Mouse (Mus musculus) cerebellum, adult 18-20 months (tissue): Measurements from ENCODE around the gene Ikzf1.

Experiments used
- DNase-seq, 2 experiments: peaks; one replicate each; pipeline ENCODE4 v3.0.0; 2021

Gene Ikzf1

DNA sequence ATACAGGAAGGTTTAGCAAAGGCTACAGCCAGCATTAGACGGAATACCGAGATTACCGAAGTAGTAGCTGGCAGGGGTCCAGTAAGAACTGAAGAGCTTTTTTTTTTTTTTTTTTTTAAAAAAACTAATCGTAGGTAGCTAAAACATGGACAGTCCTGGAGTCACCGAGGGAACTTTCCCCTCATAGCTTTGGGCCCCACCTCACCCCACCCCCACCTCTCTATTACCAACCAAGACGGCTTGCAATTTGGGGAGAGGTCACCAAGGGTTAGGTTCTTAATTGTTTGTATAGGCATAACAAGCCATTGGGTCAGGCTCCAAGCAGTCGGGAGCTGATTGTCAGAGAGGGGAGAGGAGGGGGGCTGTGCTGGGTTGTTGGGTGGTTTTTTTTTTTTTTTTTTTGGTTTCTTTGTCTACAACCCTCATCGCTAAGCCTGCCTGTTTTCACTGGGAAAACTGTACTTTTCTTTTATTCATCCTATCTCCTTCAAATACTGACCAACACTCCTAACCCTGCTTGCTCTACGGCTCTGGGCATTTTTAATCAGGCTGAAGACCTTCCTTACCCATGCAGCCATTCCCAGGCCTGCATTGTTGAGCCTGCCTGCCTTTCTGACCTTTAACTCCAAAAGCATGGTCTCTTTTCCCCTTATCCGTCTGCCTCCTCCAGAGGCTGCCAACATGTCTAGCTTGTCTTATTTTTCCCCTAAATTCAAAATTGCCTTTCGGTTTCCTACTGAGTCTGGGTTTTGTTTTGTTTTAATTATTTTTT lies 124.8 kb downstream of the Ikzf1 start:
- DNase-seq, result peak in 1 of 2 experiments; percentile 11

DNA sequence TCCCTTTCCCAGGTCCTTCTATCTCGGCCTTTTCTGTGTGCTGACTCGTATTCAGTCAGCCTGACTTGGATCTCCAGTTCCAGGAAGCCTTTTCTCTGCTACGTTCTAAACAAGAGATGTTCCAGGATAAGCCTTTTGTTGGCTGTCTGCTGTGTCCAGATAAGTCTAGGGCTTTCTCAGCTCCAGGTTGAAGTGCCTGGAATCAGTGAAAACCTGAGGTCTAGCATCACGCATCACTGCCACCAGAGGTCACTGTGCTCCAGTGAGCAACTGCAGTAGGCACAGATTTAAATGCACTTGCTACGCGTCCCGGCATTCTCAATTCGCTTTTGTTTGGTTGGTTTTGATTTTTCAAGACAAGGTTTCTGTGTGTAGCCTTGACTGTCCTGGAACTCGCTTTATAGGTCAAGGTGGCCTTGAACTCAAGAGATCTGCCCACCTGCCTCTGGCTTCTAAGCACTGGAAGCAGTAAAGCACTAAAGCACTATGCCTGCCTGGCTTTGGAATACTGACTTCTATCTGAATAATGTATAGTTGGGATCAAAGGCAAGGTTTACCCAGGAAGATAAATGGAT lies 127.2 kb downstream of the Ikzf1 start:
- DNase-seq, result peak; percentile 67 to 73

DNA sequence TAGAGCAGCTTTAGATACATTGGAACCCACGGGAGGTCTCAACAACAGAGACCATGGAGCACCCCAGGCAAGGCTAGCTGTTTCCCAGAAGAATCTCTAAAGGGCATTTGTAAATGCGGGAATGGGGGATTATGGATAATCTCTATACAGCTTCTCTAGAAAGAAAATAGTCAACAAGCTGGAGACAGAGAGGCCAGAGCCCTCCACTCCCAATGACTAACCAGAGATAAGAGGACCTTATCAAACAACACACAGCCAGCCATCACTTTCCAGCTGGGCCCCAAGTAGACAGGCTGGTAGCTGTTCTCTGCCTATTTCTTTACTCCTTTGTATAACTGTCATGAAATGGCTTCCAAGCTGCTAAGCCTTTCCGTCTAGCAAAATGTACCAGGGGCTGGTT lies 130.9 kb downstream of the Ikzf1 start:
- no peak for DNase-seq

DNA sequence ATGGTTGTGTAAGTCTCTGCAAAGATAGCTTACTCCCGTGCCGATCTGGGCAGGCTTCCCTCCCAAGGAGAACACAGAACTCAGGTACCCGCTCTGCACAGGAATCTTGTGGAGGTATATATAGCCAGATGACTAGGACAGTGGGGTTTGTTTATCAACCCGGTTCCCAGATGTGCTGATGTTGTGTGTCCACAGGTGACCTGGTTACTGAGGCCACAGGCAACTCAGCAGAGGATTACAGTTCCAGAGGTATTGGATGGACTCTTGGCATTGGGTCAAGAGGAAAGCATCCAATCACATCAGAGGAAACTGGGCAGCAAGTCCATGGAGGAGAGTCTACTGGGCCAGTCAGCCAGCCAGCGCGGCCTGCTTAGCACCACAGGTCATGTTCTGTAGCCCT lies 134.0 kb downstream of the Ikzf1 start:
- DNase-seq, result no peak

DNA sequence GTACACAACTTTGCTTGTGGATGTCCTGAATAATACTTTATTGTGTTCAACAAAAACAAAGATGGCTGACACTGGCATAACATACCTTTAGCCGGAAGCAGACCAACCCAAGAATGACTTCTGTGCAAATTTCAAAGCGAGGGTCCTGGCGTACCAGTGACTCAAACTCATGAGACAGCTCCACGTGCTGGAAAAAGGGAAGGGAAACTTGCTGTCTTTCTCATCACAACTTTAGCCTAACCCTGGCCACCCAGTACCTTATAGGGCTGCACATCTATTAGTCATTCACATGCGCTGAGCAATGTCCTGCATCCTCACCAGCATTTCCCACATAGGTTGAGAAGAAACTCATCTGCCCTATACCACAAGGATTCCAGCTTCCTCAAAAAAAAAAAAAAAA lies 134.4 kb downstream of the Ikzf1 start:
- no peak for DNase-seq

DNA sequence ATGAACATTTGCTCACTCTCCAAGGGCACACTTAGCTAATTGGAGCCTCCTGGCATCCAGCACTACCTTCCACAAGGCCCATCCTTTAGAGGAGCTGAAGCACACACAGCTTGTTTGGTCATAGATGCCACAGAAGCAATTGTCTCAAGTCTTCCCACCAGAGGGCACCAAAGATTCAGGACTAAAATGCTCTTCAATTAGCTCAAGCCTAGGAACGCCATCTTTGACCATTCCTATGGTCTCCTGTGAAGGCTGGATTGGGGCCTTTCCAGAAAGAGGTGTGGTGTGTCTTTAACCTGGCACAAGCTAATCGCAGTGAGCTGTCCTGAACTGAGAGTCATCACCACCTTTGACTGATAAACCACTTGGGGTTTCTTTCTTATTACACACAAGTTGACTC lies 135.4 kb downstream of the Ikzf1 start:
- peak; percentile 64 to 71 for DNase-seq

DNA sequence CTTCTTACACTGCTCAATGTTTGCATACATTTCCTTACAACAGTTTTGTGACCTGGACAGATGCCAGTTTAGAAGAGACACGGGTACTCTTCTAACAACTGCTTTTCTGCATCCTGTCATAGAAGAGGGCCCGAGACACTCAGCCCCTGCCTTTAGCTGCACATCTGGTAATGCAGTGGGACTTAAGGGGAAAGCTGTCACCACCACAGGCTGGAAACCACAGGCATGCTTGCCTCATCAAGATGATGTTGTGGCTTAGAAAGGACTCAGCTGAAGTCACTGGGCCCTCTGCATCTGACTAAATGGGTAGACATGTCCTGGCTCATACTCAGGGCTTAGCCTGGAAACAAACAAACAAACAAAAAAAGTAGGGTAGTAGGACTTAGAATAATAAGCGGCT lies 135.9 kb downstream of the Ikzf1 start:
- no peak for DNase-seq

DNA sequence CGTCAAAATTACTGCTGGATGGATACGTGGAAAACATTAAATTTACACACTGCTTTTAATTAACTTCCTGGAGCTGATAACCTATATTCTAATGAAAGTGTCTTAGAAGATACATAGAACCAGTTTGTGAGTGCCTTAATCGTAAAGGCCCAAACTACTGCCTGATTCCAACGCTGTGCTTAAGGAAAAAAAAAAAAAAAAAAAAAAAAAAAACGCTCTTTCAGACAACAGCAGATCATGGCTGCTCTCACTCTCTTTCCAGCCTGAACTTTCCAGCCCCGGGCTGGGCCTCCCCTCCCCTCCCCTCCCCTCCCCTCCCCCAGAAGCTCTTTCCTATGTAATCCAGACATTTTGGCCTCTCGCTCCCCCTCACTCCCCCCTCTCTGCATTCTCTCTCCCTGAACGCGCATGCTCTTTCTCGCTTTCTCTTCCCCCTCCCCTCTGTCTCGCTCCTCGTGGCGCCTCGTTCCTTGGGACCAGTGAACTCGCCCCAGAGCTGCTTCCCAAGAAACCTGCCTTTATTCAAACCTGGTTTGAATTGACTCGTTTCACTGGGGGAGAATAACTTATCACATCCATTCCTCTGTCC lies 136.7 kb downstream of the Ikzf1 start:
- DNase-seq, result no peak
